Mouse (Mus musculus): Measurements from ENCODE around the gene Gm3417. TPM values are rescaled to one million over a fixed set of nuclear protein-coding genes. Genes with fewer than 3 reads are reported as not detected.
A peak's percentile ranks its signal among the peaks of the same experiment; 100 is the strongest.
"Not testable (repeated sequence)": the region's sequence is repeated elsewhere in the genome, so short reads cannot be mapped to it uniquely, and the experiment has no call there.

Gm3417 gene
- total RNA-seq, 2 experiments from 2014 or later, result 1.6 TPM; not detected in 1

GRCm38 (mm10) chr17:14960951-14961556 is 17.5 kb downstream of the Gm3417 start, which contains the start of gene Phf10:
Gene Phf10 (minus strand): TSS chr17:14961273.
- Histone ChIP-seq H3K4me3 (peak within 1 kb of the TSS; percentile 77), H3K27ac (peak within 1 kb of the TSS; percentile 67; the same call in 1 of the 2 replicates)

GRCm38 (mm10) chr17:14960520-14960919 is 18.1 kb downstream of the Gm3417 start:
- H3K27ac ChIP-seq, result peak overlapping the region; percentile 15; the same call in 1 of the 2 replicates
- no peak for DNase-seq (ENCODE audit: low spot score in 2 of 2)
- TF ChIP-seq CTCF (conservative IDR thresholded peaks at IDR 0.05), result no peak
- peak overlapping the region; percentile 77 for H3K4me3 ChIP-seq

More at GRCm38 (mm10) chr17:14960951-14961556, 17.5 kb downstream of the Gm3417 start, which contains the start of gene Phf10:
- DNase-seq (ENCODE audit: low spot score in 2 of 2), result not testable (repeated sequence)

GRCm38 (mm10) chr17:14959979-14960378 is 18.6 kb downstream of the Gm3417 start:
- Histone ChIP-seq H3K27ac (no peak overlapping the region), H3K4me3 (peak overlapping the region; percentile 77)
- DNase-seq (ENCODE audit: low spot score in 2 of 2), result no peak
- no peak for TF ChIP-seq CTCF (conservative IDR thresholded peaks at IDR 0.05)

- H3K27ac ChIP-seq, result no peak overlapping the region
- DNase-seq (ENCODE audit: low spot score in 2 of 2), result no peak
- no peak overlapping the region for H3K4me3 ChIP-seq
- no peak for TF ChIP-seq CTCF (conservative IDR thresholded peaks at IDR 0.05)
Measured at GRCm38 (mm10) chr17:14958686-14959327, 19.8 kb downstream of the Gm3417 start.

- Histone ChIP-seq H3K27ac (no peak overlapping the region), H3K4me3 (no peak overlapping the region)
- TF ChIP-seq CTCF (conservative IDR thresholded peaks at IDR 0.05), result no peak
- no peak for DNase-seq (ENCODE audit: low spot score in 2 of 2)
Measured at GRCm38 (mm10) chr17:14953452-14953851, 25.1 kb downstream of the Gm3417 start.

GRCm38 (mm10) chr17:14949161-14949827 is 29.3 kb downstream of the Gm3417 start:
- TF ChIP-seq CTCF (conservative IDR thresholded peaks at IDR 0.05), result no peak
- peak overlapping the region; percentile 58 for H3K27ac ChIP-seq
- DNase-seq (ENCODE audit: low spot score in 2 of 2), result no peak
- no peak overlapping the region for H3K4me3 ChIP-seq

GRCm38 (mm10) chr17:14944551-14944950 is 34.0 kb downstream of the Gm3417 start:
- H3K4me3 ChIP-seq, result no peak overlapping the region
- no peak for DNase-seq (ENCODE audit: low spot score in 2 of 2)
- no peak for TF ChIP-seq CTCF (conservative IDR thresholded peaks at IDR 0.05)
- H3K27ac ChIP-seq, result no peak overlapping the region

GRCm38 (mm10) chr17:14943729-14944059 is 34.9 kb downstream of the Gm3417 start:
- DNase-seq (ENCODE audit: low spot score in 2 of 2), result no peak
- no peak for TF ChIP-seq CTCF (conservative IDR thresholded peaks at IDR 0.05)
- peak overlapping the region; percentile 96 for H3K4me3 ChIP-seq
- peak overlapping the region; percentile 95 for H3K27ac ChIP-seq

- no peak for TF ChIP-seq CTCF (conservative IDR thresholded peaks at IDR 0.05)
- peak; percentile 98 to 99 for DNase-seq (ENCODE audit: low spot score in 2 of 2)
- Histone ChIP-seq H3K4me3 (peak within 1 kb of the TSS; percentile 96), H3K27ac (peak within 1 kb of the TSS; percentile 95)
Measured at GRCm38 (mm10) chr17:14943009-14943728, 35.4 kb downstream of the Gm3417 start, which contains the start of the genes Wdr27 and 1600012H06Rik. Gene Wdr27 (minus strand): TSS chr17:14943158. Gene 1600012H06Rik (plus strand): TSS chr17:14943184.

- DNase-seq (ENCODE audit: low spot score in 2 of 2), result not testable (repeated sequence)
- H3K27ac ChIP-seq, result peak overlapping the region; percentile 95; the same call in 1 of the 2 replicates
- H3K4me3 ChIP-seq, result peak overlapping the region; percentile 96
Measured at GRCm38 (mm10) chr17:14942181-14942580, 36.4 kb downstream of the Gm3417 start.

- no peak for TF ChIP-seq CTCF (conservative IDR thresholded peaks at IDR 0.05)
Measured at GRCm38 (mm10) chr17:14935841-14936605, 42.6 kb downstream of the Gm3417 start.

GRCm38 (mm10) chr17:14935280-14935679 is 43.3 kb downstream of the Gm3417 start:
- H3K4me3 ChIP-seq; DNase-seq (ENCODE audit: low spot score in 2 of 2); H3K27ac ChIP-seq: not testable (repeated sequence)

More at GRCm38 (mm10) chr17:14935841-14936605, 42.6 kb downstream of the Gm3417 start:
- Histone ChIP-seq H3K4me3 (no peak overlapping the region), H3K27ac (no peak overlapping the region)
- no peak for DNase-seq (ENCODE audit: low spot score in 2 of 2)
